8 mouse cellular contexts compared by ENCODE assay signal in the genomic region with DNA sequence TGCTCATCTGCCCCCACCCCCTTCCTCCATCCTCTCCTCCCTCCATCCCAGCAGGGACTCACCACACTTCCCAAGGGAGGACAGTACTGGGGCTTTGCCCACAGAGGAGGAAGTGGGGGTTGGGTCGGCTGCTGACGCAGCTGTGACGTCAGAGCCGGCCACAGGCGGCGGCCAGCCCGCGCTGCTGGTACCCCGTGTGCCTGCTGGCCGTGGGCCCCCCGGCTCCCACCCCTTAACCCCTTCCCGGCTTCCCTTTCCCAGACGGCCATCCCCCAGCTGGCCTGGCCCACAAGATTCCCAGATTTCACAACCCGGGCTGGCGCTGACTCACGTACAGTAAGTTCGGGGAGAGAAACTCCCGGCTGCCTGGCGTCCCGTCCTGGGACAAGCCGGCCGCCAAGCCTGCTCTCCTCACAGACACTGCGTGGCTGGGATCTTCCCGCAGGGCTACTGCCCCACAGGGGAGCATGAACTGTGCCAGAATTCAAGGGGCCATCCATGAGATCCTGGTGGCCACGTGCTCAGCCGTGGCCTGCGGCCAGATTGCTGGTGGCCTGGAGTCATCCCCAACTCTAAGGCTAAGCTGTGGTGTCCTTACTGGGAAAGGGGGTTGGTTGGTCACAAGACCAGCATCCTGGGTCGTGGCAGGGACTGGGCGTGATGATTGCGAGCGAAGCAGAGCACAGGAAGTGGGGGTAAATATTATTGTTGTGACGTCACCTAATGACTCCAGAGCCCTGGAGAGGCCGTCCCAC.
DNase-seq lines count a peak whose midpoint lies in the region; ATAC-seq and TF ChIP-seq lines count a peak whose summit lies in the region.

No protein-coding gene starts in this region.

- no peak for TF ChIP-seq CTCF in intestine, postnatal 0 days (IDR thresholded peaks at IDR 0.05; ENCODE audit: low read depth)

- H3K9me3 ChIP-seq in intestine, postnatal 0 days (ENCODE audit: control insufficient read depth), result no peaks in the 10 kb centered on the region
- H3K9me3 ChIP-seq in liver, embryonic 11.5 days (ENCODE audit: control insufficient read depth, low read length), result no peaks in the 10 kb centered on the region

- H3K36me3 ChIP-seq in intestine, postnatal 0 days (ENCODE audit: control insufficient read depth, insufficient read depth), result no peaks in the 10 kb centered on the region; the same call in 1 of the 2 replicates
- no peaks in the 10 kb centered on the region for H3K36me3 ChIP-seq in liver, embryonic 11.5 days (ENCODE audit: control insufficient read depth, insufficient read depth, low read length)

- H3K9ac ChIP-seq in intestine, postnatal 0 days (ENCODE audit: low read depth, low read length), result peak overlapping the region; percentile 72
- peak overlapping the region; percentile 84 for H3K9ac ChIP-seq in liver, embryonic 11.5 days (ENCODE audit: low read depth, low read length)

- H3K4me1 ChIP-seq in intestine, postnatal 0 days (replicated peaks; ENCODE audit: control insufficient read depth, insufficient read depth, low read length), result peaks cover 9% of the 10 kb centered on the region; the same call in 1 of the 2 replicates
- H3K4me1 ChIP-seq in liver, embryonic 11.5 days (replicated peaks; ENCODE audit: control insufficient read depth, insufficient read depth, low read length), result peaks cover 46% of the 10 kb centered on the region

- peak overlapping the region; percentile 34 for H3K4me3 ChIP-seq in intestine, postnatal 0 days (ENCODE audit: low read depth, low read length)
- peak overlapping the region; percentile 74 for H3K4me3 ChIP-seq in liver, embryonic 11.5 days (ENCODE audit: low read depth, low read length)

- peak; percentile 59 for ATAC-seq in intestine, postnatal 0 days
- ATAC-seq in liver, embryonic 11.5 days (replicated peaks; ENCODE audit: low FRiP score), result peak; percentile 65

- H3K4me2 ChIP-seq in intestine, postnatal 0 days (replicated peaks; ENCODE audit: low read depth), result peak overlapping the region; percentile 77
- H3K4me2 ChIP-seq in liver, embryonic 11.5 days, result peak overlapping the region; percentile 99

- under 1% methylated on average over 33 of the region's 33 CpGs for WGBS in intestine, postnatal 0 days
- under 1% methylated on average over 33 of the region's 33 CpGs for WGBS in liver, embryonic 11.5 days

- H3K27me3 ChIP-seq in intestine, postnatal 0 days (replicated peaks; ENCODE audit: control insufficient read depth, insufficient read depth, low read length), result no peaks in the 10 kb centered on the region
- H3K27me3 ChIP-seq in liver, embryonic 11.5 days (replicated peaks; ENCODE audit: control insufficient read depth, insufficient read depth, low read length), result no peaks in the 10 kb centered on the region

- DNase-seq in cerebellum, postnatal 10 days, result peak; percentile 72 to 82
- DNase-seq in cerebellum, adult 11 months, result no peak
- peak; percentile 82 for DNase-seq in embryo, embryonic 10.5 days (ENCODE audit: low spot score)
- DNase-seq in heart, adult 11 months, result peak; percentile 99
- peak; percentile 80 for DNase-seq in liver, embryonic 11.5 days (ENCODE audit: low spot score)
- DNase-seq in monocyte, adult 2 months (ENCODE audit: low read depth in 1 of 2, low spot score in 2 of 2), result peak; percentile 79 to 90
- DNase-seq in spleen, postnatal 4 days (ENCODE audit: low spot score in 2 of 2), result peak; percentile 57 to 81

- peak overlapping the region; percentile 96 for H3K27ac ChIP-seq in intestine, postnatal 0 days (ENCODE audit: low read depth, low read length)
- peak overlapping the region; percentile 91 for H3K27ac ChIP-seq in liver, embryonic 11.5 days (ENCODE audit: low read depth, low read length)
